Mouse (Mus musculus) mature B cell (primary cell): ENCODE results near the gene Hba-a2.
"Not testable (repeated sequence)": the region's sequence is repeated elsewhere in the genome, so short reads cannot be mapped to it uniquely, and the experiment has no call there.

Experiments
- in situ Hi-C: fragments of 300-500 bp; cut with MboI; formaldehyde crosslinking; loops from 2 replicates; pipeline ENCODE4 v1.14.3; 2019

Gene Hba-a2

DNA sequence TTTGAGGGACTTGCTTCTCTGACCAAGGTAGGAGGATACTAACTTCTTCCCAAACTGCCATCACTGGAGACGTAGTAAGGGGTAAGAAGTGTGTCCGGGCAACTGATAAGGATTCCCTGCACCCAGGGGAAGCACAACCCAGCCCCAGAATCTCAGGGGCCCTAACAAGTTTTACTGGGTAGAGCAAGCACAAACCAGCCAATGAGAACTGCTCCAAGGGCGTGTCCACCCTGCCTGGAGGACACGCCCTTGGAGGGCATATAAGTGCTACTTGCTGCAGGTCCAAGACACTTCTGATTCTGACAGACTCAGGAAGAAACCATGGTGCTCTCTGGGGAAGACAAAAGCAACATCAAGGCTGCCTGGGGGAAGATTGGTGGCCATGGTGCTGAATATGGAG, at the start of gene Hba-a2:
TSS of gene Hba-a2 (plus strand) at position 287 of the 400 bp plus-strand sequence.
- in situ Hi-C loops: not testable (repeated sequence)

DNA sequence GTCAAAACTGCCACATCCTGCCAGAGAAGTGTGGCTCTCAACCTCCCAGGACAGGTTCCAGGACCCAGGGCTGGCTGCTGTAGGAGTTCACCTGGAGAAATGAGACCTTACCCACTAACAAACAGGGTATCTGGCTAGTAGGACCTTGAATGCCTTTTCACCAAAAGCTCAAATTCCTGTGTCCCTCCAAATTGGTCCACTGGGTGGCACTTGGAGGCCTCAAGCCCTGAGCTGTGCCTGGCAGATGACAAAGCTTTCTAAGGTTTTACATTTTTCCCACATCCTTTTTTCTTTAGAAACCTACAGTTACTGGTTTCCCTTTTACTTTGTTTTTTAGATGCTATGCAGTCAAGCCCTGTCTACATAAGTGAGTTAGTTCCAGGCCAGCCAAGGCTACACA, 49.2 kb upstream of the Hba-a2 start:
- in situ Hi-C loops: no loop called here

DNA sequence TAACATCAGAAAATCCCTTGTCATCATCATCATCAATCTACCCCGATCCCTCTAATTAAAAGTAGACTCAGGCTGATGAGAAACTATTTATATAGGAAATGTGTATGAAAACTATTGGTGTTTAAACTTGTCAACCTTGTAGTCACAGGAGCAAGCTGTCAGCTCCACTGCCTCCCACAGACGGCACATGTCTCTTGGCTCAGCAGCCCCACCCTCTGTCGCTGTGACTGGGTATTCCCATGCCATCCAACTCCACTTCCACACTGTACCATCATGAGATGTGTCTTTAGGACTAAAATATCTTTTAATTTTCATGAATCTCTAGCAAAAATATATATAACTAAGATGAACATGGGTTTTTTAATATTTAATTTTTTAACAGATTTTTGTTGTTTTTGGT, 47.9 kb upstream of the Hba-a2 start:
- in situ Hi-C loops: no loop called here

DNA sequence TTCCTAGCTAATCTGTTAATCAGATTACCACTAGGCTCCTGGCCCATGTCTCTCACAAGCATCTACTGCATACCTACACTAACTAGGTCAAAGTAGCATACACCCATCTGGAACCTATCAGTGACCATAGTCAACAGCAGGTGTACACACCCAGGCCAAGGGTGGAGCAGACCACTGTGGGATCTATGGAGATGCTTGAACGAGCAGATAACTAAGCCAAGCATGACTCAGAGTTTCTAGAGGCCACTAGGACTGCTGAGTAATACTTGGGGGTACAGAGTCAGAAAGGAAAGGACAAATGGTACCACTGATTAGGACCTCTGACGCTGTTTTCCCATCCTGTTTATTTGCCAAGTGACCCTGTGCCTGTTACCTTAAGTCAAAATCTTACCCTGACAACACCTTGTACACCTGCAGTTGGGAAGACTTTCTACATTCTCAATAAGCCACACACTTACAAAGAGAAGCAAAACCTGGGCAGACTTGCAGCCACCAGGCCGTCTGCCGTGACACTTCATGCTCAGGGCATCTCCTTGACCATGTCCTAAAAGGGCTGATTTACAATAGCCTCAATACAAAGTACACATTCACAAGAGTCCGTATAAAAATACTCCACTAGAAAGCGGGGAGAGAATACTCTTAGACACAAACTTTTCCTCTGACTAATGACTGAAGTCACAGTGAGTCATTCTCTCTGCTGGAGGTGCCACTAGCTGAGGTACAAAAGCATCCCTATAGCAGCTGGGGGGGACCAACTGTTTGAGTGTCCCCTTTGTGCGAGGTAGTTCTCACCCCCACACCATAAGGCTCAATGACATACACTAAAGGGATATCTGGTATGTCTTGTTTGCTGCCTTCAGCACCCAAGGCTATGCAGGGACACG, 45.2 kb upstream of the Hba-a2 start:
- in situ Hi-C loops: no loop called here

DNA sequence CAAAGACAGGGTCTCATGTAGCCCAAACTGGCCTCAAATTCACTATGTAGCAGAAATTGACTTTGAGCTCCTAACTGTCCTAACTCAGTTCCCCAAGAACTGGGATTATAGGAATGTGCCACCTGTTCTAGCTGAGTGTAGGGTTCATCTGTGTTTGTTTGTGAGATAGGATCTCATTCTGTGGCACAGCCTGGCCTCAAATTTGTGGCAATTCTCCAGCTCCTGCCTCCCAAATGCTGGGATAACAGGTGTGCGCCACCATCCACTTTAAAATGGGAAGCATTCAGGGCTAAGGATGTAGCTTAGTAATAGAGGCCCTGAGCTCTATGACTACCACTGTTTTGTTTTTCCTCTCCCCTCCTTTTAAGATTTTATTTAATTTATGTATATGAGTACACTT, 43.2 kb upstream of the Hba-a2 start:
- in situ Hi-C loops: no loop called here

GRCm38 (mm10) chr11:32256146-32256545, 40.1 kb upstream of the Hba-a2 start:
- in situ Hi-C loops: no loop called here

DNA sequence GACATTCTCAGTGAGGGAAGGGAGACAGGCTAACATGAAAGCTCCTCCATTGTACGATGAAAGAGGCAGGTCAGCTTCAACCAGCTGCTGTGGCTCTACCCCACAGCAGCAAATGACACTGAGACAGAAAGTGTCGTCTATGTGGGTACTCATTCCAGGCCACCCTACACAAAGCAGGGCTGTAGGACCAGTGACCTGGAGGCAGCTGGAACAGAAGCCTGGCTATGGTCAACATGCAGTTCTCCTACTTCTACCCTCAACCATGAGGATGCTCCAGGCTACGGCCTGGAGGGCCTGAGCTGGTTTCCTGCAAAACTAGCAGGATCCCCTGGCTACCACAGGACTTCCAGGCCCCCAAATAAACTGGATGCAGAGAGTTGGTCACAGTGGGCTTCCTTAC, 39.7 kb upstream of the Hba-a2 start:
- in situ Hi-C loops: no loop called here

- in situ Hi-C loops: no loop called here
These were observed 33.4 kb upstream of the Hba-a2 start for GRCm38 (mm10) chr11:32262674-32263415.

DNA sequence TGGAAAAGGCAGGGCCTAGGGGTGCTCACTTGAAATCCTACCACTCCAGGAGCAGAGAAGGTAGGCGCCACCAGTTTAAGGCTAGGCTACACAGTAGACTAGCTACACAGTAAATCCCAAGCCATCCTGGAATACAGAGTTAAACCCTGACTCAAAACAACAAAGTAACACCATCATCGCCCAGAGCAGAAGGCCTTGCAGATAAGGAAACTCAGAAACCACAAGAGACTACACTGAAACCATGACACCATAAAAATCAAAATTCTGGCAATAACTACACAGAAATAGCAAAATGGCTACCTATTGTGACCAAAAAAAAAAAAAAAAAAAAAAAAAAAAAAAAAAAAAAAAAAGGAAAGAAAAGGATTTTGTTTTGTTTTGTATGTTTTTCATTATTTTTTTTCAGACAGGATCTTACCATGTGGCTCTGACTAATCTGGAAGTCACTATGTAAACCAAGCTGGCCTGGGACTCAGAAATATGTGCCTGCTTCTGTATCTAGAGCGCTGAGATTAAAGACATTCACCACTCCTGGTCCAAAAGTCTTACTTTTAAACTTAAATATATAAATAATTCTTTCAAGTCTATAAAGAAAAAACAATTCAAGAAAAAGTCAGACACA, 31.1 kb upstream of the Hba-a2 start:
- in situ Hi-C loops: no loop called here

GRCm38 (mm10) chr11:32266194-32266593, 30.1 kb upstream of the Hba-a2 start:
- in situ Hi-C loops: no loop called here

GRCm38 (mm10) chr11:32266776-32267175, 29.5 kb upstream of the Hba-a2 start:
- in situ Hi-C loops: no loop called here

DNA sequence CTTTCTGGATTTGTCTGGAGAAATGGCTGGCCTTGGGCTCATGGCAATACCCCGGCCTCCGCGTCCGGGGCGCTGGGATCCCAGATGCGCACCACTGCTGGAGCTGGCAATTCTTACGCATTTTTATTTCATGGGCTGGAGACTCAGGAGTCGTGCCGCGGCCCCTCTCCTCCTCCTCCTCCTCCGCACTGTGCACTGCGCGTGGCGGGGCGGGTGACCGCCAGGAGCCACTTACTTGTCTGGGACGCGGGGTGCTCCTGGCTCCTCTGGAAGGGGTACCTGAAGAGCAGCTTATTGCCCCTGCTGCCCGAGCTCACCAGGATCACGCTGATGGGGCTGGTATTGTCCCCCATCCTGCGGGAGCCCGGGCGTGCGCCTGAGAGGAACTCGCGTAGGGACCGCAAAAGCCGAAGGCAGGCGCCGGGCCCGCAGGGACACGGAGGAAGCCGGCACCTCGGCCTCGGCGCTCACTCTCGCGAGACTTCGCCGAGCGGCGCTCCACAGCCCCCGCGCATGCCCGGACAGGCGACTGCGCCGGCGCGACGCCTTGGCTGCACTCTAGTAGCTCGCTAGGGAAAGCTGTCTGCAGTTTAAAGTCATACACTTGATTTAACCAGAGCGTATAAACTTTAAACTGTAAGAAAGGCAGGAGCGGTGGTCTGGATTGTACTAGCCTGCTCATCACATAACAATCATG, 29.0 kb upstream of the Hba-a2 start, which contains the start of gene Nprl3:
TSS of gene Nprl3 (minus strand) at position 520 of the 697 bp plus-strand sequence.
- in situ Hi-C loops: no loop called here

DNA sequence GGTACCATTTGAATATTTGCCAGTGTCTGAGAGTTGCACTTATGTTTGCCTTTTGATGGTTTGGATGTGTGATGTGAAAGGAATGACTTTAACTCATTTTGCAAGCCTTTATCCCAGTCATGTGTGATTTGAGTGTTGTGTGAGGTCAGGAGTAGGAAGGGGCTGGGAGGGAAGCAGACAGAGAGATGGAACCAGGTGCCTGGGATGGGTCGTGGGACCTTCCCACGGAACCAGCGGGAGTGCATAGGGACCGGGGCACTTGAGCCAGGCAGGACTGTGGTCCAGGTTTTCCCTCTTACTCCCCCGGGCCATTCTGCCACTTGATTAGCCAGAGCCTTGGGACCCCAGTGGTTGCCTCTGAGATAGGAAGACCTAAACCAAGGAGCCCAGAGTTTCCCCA, 28.3 kb upstream of the Hba-a2 start:
- in situ Hi-C loops: no loop called here

- in situ Hi-C loops: no loop called here
These were observed 27.3 kb upstream of the Hba-a2 start for GRCm38 (mm10) chr11:32268952-32269351.

DNA sequence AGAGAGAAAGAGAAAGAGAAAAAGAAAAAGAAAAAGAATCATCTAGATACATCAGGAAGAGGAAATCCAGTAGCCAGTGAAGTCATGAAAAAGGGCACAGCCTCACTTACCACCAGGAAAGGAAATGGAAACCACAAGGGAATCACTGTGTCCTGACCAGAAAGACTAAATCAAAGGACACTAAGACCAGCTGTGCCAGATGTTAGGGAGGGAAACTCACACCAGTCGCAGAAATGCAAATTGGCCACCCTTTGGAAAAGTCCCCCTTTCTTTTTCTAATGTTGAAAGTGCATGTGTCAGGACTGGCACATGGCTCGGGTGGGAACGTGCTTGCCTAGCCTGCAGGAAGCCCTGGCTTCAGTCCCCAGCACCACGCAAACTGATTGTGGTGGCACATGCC, 25.1 kb upstream of the Hba-a2 start:
- in situ Hi-C loops: no loop called here

- in situ Hi-C loops: no loop called here
These were observed 19.9 kb upstream of the Hba-a2 start, which contains the start of gene Hba-x for GRCm38 (mm10) chr11:32276347-32276746. Gene Hba-x, plus strand, starts transcription at chr11:32276400.

- in situ Hi-C loops: no loop called here
These were observed 18.4 kb upstream of the Hba-a2 start for GRCm38 (mm10) chr11:32277736-32278457.

DNA sequence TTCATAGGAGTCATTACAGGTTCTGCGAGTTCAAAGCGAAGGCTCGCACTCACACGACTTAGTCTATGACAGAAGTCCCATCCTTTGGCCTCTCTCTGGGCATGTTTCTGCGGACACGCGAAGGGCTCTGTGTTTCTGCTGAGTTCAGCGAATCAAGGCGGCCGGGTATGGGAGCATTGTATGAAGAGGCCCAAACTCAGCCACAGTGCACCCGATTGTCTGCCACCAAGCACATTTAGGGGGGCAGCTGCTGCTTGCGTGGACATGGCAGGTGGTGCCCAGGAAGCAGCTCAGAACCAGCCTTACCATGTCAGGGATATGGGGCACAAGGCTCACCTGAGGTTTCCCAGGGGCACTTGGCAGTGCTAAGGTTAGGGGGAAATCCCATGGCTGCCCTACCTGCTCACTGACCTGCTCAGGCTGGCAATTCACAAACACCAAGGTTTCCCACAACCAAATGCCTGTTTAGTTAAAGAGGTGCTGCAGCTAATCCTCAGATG, 17.8 kb upstream of the Hba-a2 start:
- in situ Hi-C loops: no loop called here

GRCm38 (mm10) chr11:32280646-32281045, 15.6 kb upstream of the Hba-a2 start:
- in situ Hi-C loops: no loop called here

DNA sequence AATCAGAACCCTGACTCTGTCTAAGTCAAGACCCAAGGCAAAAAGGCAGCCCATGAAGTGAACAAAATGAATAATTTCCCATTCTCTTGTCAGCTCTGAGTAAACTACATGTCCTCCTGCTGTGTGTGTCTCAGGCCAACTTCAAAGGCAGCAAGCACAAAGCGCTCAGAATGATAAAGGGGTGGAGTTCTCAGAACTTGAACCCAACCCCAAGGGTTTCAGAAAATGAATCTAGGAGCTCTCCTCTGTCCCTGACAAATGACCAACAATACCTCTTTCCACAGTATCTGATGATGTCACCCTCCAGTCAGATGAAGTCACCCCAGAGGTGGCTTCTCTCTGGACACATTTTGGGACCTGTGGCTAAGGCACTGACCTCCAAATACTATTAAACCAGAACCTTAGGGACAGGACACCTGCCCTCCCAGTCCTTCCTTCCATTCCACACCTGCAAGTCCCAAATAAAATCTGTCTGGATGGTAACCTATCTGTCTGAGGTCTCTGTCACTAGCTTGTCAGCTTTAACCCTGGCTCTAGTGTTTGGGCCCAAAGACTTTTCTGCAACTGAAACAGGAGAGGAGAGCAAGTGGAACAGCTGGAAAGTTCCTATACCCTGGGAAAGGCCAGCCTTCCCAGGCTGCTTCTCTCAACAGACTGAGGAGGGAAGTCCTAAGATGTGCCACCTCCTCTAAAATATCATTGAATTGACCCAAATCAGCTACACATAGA, 14.7 kb upstream of the Hba-a2 start:
- in situ Hi-C loops: no loop called here
